Mouse (Mus musculus) gonadal fat pad, adult 2 months (tissue): ENCODE data around the gene Gm26992. TPM values are rescaled to one million over a fixed set of nuclear protein-coding genes. Genes with fewer than 3 reads are reported as not detected.

ENCODE experiments used
- DNase-seq: peaks from one replicate; pipeline ENCODE4 v3.0.0-alpha.2; 2012; ENCODE audit warnings: low read depth
- polyA plus RNA-seq: library from polyadenylated mRNA; depleted of rRNA; stranded (reverse); fragments of >200 nt; gene quantifications from 2 replicates; pipeline ENCODE4 v1.2.3, GENCODE M21; 2012; rRNA removed

The Gm26992 gene
- polyA plus RNA-seq, 1 experiment: not detected

DNA sequence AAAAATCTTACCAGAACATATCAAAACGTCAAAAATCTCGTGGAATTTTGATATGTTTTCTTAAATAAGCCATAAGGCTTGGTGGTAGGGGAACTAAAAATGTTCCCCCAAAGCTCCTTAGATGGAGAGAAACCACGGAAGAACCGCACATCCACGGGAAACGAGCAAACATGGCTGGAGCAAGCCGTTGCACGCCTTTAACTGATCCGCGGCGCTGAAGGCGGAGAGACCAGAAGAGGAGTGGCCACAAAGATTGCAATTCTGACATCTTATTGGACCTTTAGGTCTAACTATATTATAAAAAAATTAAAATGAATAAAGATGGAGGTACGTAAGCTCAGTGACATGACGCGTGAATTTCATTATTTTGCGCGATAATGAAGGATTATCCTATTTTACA is 61.2 kb downstream of the Gm26992 start:
- no peak for DNase-seq

GRCm38 (mm10) chrX:103484050-103484449 is 62.2 kb downstream of the Gm26992 start:
- DNase-seq: no peak

DNA sequence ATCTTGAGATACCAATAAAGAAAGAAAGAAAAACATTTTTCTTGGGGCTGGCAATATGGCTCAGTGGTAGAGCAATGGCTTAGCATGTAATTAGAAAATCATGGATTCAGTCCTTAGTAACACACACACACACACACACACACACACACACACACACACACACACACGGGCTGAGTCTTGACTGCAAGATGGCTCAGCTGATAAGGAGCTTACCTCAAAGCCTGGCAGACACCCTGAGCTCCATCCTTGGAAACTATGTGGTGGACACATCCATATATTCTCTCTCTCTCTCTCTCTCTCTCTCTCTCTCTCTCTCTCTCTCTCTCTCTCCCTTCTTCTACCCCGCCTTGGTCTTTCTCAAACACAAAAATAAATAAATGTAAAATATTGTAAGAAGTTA is 69.0 kb downstream of the Gm26992 start:
- DNase-seq: no peak

- no peak for DNase-seq
Measured at GRCm38 (mm10) chrX:103492398-103493256, 70.8 kb downstream of the Gm26992 start.

DNA sequence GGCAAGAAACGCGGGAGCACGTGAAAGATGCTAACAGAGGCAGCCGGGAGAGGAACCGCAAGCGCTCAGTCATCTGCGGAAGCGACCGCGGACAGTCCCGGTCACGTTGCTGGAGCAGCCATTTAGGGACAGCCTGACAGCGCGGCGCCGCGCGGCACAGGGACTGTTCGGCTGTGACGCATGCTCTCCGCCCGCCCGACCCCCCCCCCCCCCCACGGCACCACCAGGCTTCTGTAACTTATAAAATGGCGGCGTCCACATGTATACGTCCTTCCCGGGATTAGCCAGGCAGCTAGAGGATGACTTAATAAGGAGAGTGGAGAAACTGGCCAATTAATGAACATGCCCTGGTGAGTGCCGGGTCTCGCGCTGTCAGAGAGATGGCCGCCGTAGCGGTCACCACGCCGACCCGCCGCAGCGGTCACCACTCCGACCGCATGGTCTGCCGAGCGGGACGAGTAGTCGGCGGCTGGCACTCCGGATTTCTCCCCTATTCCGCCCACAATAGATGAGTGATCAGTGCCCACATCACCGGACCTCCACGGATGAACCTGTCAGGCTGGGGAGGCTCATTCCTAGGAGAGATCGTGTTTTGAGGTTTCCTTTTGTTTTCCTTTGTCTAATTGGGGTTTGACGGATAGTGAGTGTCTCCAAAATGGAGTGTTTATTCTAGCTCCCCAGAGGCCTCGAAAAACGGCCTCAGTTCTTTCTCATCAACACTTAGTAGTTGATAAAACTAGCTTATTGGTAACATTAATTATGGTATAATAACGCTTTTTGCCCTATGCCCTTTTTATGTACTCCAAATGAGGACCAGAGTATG is 71.8 kb downstream of the Gm26992 start:
- no peak for DNase-seq

DNA sequence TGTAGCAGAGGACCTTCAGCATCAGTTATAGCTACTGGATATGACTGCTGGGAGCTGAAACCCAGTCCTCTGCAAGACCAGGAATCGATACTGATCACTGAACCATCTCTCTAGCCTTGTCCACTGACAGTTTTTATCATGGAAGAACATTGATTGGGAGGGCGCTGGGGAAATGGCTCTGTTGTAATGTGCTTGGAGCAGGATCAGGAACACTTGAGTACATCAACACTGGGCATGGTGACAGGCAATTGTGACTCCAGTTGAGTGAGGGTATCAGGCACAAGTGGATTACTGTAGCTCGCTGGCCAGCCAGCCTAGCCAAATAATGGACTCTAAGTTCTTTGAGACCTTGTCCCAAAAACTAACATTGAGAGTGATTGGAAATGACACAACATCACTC is 77.6 kb downstream of the Gm26992 start:
- no peak for DNase-seq

- no peak for DNase-seq
Measured at GRCm38 (mm10) chrX:103500137-103500536, 78.3 kb downstream of the Gm26992 start.

DNA sequence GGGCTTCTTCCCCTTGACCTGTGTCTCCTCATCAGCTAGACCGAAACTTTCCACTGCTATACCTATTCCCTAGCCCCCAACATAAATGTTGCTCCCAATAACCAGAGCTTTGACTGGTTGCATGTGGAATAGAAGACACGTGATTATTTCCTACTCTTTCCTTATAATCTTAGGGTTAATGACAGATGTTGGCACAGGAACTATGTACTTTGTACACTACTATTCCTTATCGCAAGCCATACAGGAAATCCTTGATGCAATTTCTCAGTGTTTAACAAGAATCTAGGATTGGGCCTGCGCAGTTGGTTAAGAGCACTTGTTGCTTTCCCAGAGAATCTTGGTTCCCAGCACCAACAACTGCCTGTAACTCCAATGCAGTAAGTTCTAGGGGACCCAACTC is 86.4 kb downstream of the Gm26992 start:
- no peak for DNase-seq

GRCm38 (mm10) chrX:103509168-103510019 is 87.6 kb downstream of the Gm26992 start:
- DNase-seq: no peak

GRCm38 (mm10) chrX:103514782-103515181 is 93.0 kb downstream of the Gm26992 start:
- no peak for DNase-seq

DNA sequence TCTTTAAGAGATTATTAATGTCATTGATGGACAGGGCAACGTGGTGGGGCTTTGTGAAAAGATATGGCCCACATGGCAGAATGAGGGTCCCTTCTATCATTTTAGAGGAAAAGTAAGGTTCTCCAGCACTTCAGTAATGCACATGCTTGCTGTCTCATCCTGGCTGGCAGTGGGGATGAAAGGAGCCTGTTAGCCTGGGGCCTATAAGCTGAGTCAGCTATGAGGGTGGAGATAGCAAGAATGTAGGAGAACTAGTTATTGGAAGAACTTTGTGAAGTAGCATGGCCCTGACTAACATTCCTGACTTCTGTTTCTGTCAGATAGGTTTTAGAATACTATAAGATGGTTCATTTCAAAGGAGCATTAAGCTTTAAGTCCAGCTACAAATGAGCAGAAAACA is 93.5 kb downstream of the Gm26992 start:
- no peak for DNase-seq

- DNase-seq: no peak
Measured at GRCm38 (mm10) chrX:103518798-103519197, 97.0 kb downstream of the Gm26992 start.

DNA sequence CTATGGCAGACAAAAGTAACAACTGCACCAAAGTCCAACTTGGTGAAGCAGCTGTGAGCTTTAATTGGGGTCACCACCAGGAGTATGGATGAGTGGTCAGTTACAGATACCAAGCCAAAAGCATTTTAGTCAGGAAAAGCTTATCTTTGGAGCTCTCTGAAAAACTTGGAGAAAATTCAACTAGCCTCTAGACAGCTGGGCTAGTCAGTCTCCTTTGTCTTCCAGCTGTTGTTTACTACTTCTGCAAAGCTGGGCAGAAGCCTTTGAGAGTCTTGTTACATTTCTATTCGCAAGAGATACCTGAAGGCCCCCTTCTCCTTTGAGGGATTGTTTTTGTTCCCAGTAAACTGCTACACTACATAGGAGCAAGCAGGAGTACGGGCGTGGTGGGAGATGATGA is 97.7 kb downstream of the Gm26992 start:
- no peak for DNase-seq

DNA sequence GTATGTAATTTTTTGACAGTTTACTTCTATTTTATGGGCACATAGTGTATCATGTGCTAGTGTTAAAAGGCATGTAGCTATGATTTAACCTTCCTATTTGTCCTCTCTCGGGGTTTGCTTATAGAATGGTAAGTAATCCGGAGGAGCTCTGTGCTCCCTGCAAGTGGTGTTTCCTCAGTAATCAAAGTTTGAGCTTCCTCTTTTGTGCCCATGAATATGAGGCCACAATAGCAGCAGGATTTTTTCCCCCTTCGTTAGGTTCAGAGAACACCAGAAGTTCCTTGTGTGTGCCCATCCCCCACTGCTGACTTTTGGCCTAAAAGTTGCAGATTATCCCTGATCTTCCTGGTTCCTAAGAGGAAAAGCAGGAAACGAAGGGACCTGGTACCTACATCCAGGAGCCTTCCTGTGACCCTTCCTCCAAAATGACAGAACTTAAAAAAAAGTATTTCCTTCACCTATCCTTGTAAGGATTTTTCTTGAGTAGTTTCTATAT is 99.5 kb downstream of the Gm26992 start:
- no peak for DNase-seq

GRCm38 (mm10) chrX:103529185-103529584 is 107.4 kb downstream of the Gm26992 start:
- no peak for DNase-seq

Other genes starting within 250 kb of the Gm26992 start
- 0.08 and 0.13 TPM in 2 replicates for gene Nap1l2, start 235.4 kb upstream of the Gm26992 start, polyA plus RNA-seq
- gene Cdx4, start 100.6 kb upstream of the Gm26992 start, polyA plus RNA-seq: not detected in 2 replicates
- 0.72 and 1.0 TPM in 2 replicates for gene Chic1, start 65.5 kb upstream of the Gm26992 start, polyA plus RNA-seq
- gene Tsx, start 7.5 kb upstream of the Gm26992 start, polyA plus RNA-seq: not detected in 2 replicates
- gene Zcchc13, start 208.6 kb downstream of the Gm26992 start, polyA plus RNA-seq: 0.39 and 0.75 TPM in 2 replicates